Mouse (Mus musculus) thymus, adult 2 months (tissue): ENCODE results near the gene Urad.

Source experiments
- CTCF ChIP-seq: fragments of 200-500 bp; IDR thresholded peaks from 2 replicates; pipeline ENCODE4 v1.5.1; 2012; ENCODE audit warnings: mild to moderate bottlenecking, control low read depth, low read length, moderate library complexity, borderline replicate concordance; ENCODE audit not compliant: control insufficient read depth, poor library complexity, insufficient read depth; ENCODE audit errors: extremely low read depth
- POLR2A ChIP-seq: fragments of 200-500 bp; IDR thresholded peaks from 2 replicates; pipeline ENCODE4 v1.6.1; 2012; ENCODE audit warnings: mild to moderate bottlenecking, low read length, control low read depth, moderate library complexity; ENCODE audit not compliant: control insufficient read depth, poor library complexity, insufficient read depth; ENCODE audit errors: extremely low read depth

DNA sequence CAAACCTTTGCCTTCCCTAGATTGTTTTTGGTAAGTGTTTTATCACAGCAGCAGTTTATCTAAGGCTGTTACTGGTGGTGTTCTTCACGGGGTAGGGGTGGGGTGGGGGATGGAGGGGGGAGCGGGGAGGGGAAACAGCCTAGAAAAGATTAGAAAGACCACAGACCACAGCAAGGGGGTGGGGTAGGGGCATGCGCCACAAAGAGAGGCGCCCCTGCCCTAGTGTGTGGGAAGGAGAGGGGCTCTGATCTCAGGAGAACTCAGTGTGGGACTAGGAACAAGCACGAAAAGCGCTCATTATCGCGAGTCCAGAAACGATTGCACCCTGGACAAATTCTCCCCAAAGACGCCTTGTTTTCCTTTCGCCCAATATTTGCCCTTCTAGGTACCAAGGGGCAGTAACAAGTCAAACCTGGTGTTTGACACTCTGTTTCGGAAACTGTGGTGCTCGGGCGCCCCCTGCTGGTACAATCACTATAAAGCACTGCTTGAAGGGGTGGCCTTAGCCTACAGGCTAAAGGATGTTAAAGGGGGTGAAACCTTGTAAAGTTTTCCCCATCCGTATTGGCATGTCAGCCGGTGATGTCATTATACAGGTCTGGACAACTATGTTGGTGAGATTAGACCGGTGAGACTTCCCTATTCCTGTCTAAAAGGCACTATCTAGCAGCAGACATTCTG, 1.1 kb upstream of the Urad start:
- TF ChIP-seq POLR2A (no peak), CTCF (peak; percentile 42; the same call in 1 of the 2 replicates)
